Mouse (Mus musculus): ENCODE measurements at regions not wholly inside any gene's neighbourhood (a gene's known extent, or its start where the extent isn't known, plus 50 kb on each side); places are given as distances from the start of the nearest gene placed in this dataset.

- TF ChIP-seq GATA1 (IDR thresholded peaks at IDR 0.05; ENCODE audit: low read length) (no peak), TAL1 (IDR thresholded peaks at IDR 0.05; ENCODE audit: low read length) (no peak)
Measured at GRCm38 (mm10) chr1:155023324-155023723, 76.1 kb downstream of the Ier5 start.

Measured in erythroblast, embryonic 14.5 days (primary cell).